Mouse (Mus musculus) naive thymus-derived CD4-positive, alpha-beta T cell, adult 2 months (primary cell): ENCODE results near the gene Olfr1049.
"Not testable (repeated sequence)": the region's sequence is repeated elsewhere in the genome, so short reads cannot be mapped to it uniquely, and the experiment has no call there.

ENCODE experiments used
- DNase-seq: peaks from one replicate; pipeline ENCODE4 v3.0.0-alpha.2; 2011; ENCODE audit warnings: low read depth

Gene Olfr1049

GRCm38 (mm10) chr2:86258228-86258627 is at the start of gene Olfr1049:
TSS of gene Olfr1049 (minus strand) at chr2:86258328.
- DNase-seq = not testable (repeated sequence)

GRCm38 (mm10) chr2:86292155-86292554 is 34.0 kb upstream of the Olfr1049 start, which contains the start of gene Olfr1052:
TSS of gene Olfr1052 (plus strand) at chr2:86292455.
- no peak for DNase-seq

- DNase-seq = not testable (repeated sequence)
These were observed 20.9 kb upstream of the Olfr1049 start, which contains the start of gene Olfr1051 for GRCm38 (mm10) chr2:86278988-86279387. TSS of gene Olfr1051 (minus strand) at chr2:86279088.

- DNase-seq = no peak
These were observed 17.9 kb downstream of the Olfr1049 start, which contains the start of gene Olfr1048 for GRCm38 (mm10) chr2:86240189-86240588. TSS of gene Olfr1048 (minus strand) at chr2:86240289.

- DNase-seq = no peak
These were observed 26.8 kb downstream of the Olfr1049 start, which contains the start of gene Olfr1047 for GRCm38 (mm10) chr2:86231301-86231700. TSS of gene Olfr1047 (minus strand) at chr2:86231401.

GRCm38 (mm10) chr2:86219214-86219613 is 38.9 kb downstream of the Olfr1049 start, which contains the start of gene Olfr1046:
TSS of gene Olfr1046 (minus strand) at chr2:86219314.
- DNase-seq = no peak
